Mouse (Mus musculus) embryonic facial prominence, embryonic 10.5 days (tissue): ENCODE data around the gene Spice1. TPM values are rescaled to one million over a fixed set of nuclear protein-coding genes. Genes with fewer than 3 reads are reported as not detected.

Experiments used
- DNase-seq: peaks from one replicate; pipeline ENCODE4 v3.0.0-alpha.2; 2017; ENCODE audit warnings: low spot score
- H3K27ac ChIP-seq: fragments of 300-500 bp; sonication (generic); replicated peaks from 2 replicates; pipeline ENCODE4 v1.5.1; 2016; ENCODE audit warnings: mild to moderate bottlenecking
- H3K27me3 ChIP-seq: fragments of 300-500 bp; sonication (generic); replicated peaks from 2 replicates; pipeline ENCODE4 v1.6.1; 2016; ENCODE audit warnings: low read depth, mild to moderate bottlenecking; ENCODE audit not compliant: poor library complexity, severe bottlenecking
- H3K36me3 ChIP-seq: fragments of 300-500 bp; sonication (generic); replicated peaks from 2 replicates; pipeline ENCODE4 v1.6.1; 2016; ENCODE audit warnings: mild to moderate bottlenecking, moderate library complexity
- H3K4me1 ChIP-seq: fragments of 300-500 bp; sonication (generic); 2 replicates; pipeline ENCODE4 v1.6.1; 2016
- H3K4me3 ChIP-seq: fragments of 300-500 bp; sonication (generic); 2 replicates; pipeline ENCODE4 v1.5.1; 2016; ENCODE audit warnings: mild to moderate bottlenecking, moderate library complexity
- H3K9me3 ChIP-seq: fragments of 300-500 bp; sonication (generic); 2 replicates; pipeline ENCODE4 v1.6.1; 2016; ENCODE audit warnings: mild to moderate bottlenecking
- WGBS: fragments of 180-500 bp; shearing (Covaris S2); methylation state at CpG from one replicate; pipeline ENCODE4 v1.1.7; 2016; 5-methylcytosine and 5-hydroxymethylcytosine counted together
- polyA plus RNA-seq: library from polyadenylated mRNA; unstranded; fragments of >200 nt; fragmentation: Nextera tagmentation; extraction: Ambion mirVana; gene quantifications from 2 replicates; pipeline ENCODE4 v1.2.1, GENCODE M21; 2016

Gene Spice1
- polyA plus RNA-seq, 1 experiment from 2014 or later, result 33.9 TPM

DNA sequence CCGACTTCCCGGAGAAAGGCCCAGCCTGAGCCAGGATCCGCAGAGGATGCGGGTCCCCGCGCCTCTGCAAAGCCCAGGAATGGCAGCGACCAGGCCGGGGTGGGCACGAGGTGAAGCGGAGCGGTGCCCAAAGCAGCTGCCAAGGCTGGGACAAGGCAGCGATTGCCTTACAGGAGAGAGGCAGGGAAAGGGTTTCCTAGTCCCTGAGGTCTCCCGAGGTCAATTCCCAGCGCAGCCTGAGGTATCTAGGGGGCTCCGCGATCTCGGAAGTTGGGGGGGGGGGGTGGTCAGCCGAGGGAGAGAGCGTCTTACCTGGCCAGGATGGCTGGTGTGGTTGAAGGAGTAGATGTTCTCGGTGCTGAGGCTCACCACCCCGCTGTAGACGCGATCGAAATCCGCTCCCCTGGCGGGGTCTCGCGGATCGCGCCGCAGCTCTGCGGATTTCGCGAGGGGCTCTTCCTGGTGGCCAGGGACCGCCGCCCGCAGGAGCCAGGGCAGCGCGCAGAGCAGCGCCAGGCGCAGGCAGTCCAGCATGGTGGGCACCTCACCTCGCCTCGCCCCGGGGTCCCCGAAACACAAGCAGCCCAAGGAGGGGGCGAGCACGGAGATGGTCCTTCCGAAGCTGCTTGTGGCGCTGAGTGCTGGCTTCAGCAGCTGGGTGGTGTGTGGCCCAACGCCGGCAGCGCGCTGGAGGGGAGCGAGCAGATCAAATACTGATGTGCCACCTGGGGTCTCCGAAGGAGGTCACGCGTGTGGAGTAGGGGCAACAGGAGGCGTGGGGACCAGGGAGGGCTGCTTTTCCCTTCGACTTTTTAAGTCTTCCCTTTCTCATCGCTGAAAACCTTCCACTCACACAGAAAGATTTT lies 14.7 kb upstream of the Spice1 start:
- peak overlapping the region; percentile 79 for H3K4me3 ChIP-seq
- peak; percentile 65 for DNase-seq
- H3K4me1 ChIP-seq, result peaks cover 21% of the 10 kb centered on the region
- H3K9me3 ChIP-seq, result peaks cover 2% of the 10 kb centered on the region; the same call in 1 of the 2 replicates
- H3K27me3 ChIP-seq, result peaks cover 52% of the 10 kb centered on the region
- peak overlapping the region; percentile 59 for H3K27ac ChIP-seq
- no peaks in the 10 kb centered on the region for H3K36me3 ChIP-seq
- 1% methylated on average over 60 of the region's 60 CpGs for WGBS

- WGBS, result 7% methylated on average over 15 of the region's 15 CpGs
- peak within 1 kb of the TSS; percentile 79 for H3K4me3 ChIP-seq
- peaks cover 2% of the 10 kb centered on the region; the same call in 1 of the 2 replicates for H3K9me3 ChIP-seq
- peaks cover 52% of the 10 kb centered on the region for H3K27me3 ChIP-seq
- peak; percentile 40 for DNase-seq
- H3K27ac ChIP-seq, result peak within 1 kb of the TSS; percentile 59
- no peaks in the 10 kb centered on the region for H3K36me3 ChIP-seq
- H3K4me1 ChIP-seq, result peaks cover 21% of the 10 kb centered on the region
Observed at GRCm38 (mm10) chr16:44332861-44333284, 14.0 kb upstream of the Spice1 start, which contains the start of gene Sidt1. Gene Sidt1 (minus strand): TSS chr16:44333196.

DNA sequence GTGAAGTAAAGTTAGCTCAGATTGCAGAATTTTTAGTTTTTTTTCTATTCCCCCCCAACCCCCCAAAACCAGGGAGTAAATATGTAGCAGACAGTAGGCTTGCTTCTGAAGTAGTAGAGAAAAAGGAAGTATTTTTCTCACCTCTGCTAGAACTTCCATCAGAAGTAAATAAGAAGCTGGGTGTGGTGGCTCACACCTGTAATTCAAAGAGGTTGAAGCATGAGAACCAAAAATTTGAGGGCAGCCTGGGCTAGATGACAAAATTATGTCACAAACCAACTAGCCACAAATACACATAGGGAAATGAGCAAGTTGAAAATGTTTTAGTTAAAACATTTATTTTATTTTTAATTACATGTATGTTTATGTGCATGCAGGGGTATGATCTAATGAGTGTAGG lies 9.4 kb upstream of the Spice1 start:
- Histone ChIP-seq H3K9me3 (no peaks in the 10 kb centered on the region), H3K4me1 (peaks cover 6% of the 10 kb centered on the region)
- DNase-seq, result no peak

GRCm38 (mm10) chr16:44349801-44350397 lies 3.0 kb downstream of the Spice1 start:
- no peaks in the 10 kb centered on the region for H3K27me3 ChIP-seq
- DNase-seq, result no peak
- WGBS, result 90% methylated on average over 4 of the region's 4 CpGs
- no peaks in the 10 kb centered on the region for H3K36me3 ChIP-seq
- no peak overlapping the region for H3K4me3 ChIP-seq
- H3K9me3 ChIP-seq, result no peaks in the 10 kb centered on the region
- H3K27ac ChIP-seq, result no peak overlapping the region
- peaks cover 20% of the 10 kb centered on the region for H3K4me1 ChIP-seq

More for the DNA sequence above, 9.4 kb upstream of the Spice1 start:
- Histone ChIP-seq H3K4me3 (no peak overlapping the region), H3K27me3 (peaks cover 31% of the 10 kb centered on the region), H3K27ac (no peak overlapping the region), H3K36me3 (no peaks in the 10 kb centered on the region)

- Histone ChIP-seq H3K27me3 (no peaks in the 10 kb centered on the region), H3K27ac (no peak overlapping the region), H3K36me3 (peaks cover 30% of the 10 kb centered on the region), H3K4me1 (no peaks in the 10 kb centered on the region), H3K4me3 (no peak overlapping the region), H3K9me3 (no peaks in the 10 kb centered on the region)
- DNase-seq, result no peak
- 82% methylated on average over 7 of the region's 7 CpGs for WGBS
Observed at GRCm38 (mm10) chr16:44356291-44356690, 9.4 kb downstream of the Spice1 start.

DNA sequence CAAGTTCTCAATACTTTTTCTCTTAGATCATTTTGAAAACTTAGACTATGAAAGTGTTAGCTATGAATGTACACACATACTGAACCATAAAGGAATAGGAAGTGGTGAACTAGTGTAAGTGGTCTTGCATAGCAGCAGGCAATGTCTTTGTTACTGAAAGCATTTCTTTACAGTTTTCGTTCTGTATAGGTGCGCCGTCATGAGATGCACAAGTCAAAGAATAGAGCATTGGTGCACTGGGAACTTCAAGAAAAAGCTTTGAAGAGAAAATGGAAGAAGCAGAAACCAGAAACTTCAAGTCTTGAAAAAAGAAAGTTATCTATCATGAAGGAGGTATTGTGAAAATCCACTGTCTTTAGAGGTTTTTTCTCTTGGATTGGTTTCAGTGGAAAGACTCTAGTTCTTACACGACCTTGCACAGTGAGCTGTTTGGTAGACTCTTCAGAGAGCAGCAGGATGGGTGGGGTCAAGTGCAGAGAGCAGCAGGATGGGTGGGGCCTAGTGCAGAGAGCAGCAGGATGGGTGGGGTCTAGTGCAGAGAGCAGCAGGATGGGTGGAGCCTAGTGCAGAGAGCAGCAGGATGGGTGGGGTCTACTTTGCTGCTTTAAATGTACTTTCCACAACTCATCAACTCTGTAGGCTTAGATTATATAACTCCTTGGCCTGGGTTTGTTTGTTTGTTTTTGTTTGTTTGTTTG lies 10.8 kb downstream of the Spice1 start:
- no peak for DNase-seq
- no peak overlapping the region for H3K4me3 ChIP-seq
- 79% methylated on average over 4 of the region's 4 CpGs for WGBS
- H3K27me3 ChIP-seq, result no peaks in the 10 kb centered on the region
- peaks cover 39% of the 10 kb centered on the region for H3K36me3 ChIP-seq
- H3K4me1 ChIP-seq, result no peaks in the 10 kb centered on the region
- H3K9me3 ChIP-seq, result no peaks in the 10 kb centered on the region
- H3K27ac ChIP-seq, result no peak overlapping the region

DNA sequence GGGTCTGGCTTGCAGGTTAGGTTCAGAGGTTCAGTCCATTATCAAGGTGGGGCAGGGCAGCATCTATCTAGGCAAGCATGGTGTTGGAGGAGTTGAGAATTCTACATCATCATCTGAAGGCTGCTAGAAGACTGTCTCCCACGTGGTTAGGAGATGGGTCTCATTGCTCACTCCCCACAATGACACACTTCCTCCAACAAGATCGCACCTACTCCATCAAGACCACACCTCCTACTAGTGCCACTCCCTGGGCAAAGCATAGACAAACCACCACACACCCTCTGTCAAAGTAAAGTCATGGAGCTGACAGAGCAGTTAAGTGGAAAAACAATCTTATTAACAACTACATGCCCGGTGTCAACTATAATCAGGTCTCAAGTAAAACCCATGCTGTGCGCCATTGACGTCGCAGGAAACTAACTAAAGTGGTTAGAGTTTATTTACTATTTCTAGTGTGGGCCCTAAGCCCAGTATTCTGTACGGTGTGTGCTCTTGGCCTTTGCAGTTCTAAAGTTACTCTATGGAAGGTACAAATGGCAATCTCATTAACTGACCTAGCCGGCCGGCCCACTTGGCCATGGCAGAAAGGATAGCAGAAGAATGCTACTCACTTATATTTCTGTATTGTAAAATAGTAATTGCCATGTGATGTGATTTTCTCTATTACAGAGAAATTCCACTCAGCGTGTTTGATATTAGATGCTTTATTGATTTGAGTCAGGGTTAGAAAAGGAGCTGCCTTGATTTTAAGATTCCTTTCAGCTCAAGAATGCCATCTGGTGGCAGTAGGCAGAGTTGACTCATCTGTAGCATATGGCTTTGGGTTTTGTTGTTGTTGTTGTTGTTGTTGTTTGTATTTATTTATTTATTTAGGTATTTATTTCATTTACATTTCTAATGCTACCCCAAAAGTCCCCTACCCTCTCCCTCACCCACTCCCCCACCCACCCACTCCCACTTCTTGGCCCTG lies 15.3 kb downstream of the Spice1 start:
- H3K36me3 ChIP-seq, result peaks cover 58% of the 10 kb centered on the region
- no peaks in the 10 kb centered on the region for H3K4me1 ChIP-seq
- no peaks in the 10 kb centered on the region for H3K27me3 ChIP-seq
- no peak overlapping the region for H3K27ac ChIP-seq
- H3K9me3 ChIP-seq, result no peaks in the 10 kb centered on the region
- WGBS, result 88% methylated on average over 10 of the region's 10 CpGs
- no peak for DNase-seq
- no peak overlapping the region for H3K4me3 ChIP-seq

GRCm38 (mm10) chr16:44365522-44365921 lies 18.6 kb downstream of the Spice1 start:
- WGBS, result 93% methylated on average over 7 of the region's 7 CpGs
- H3K9me3 ChIP-seq, result no peaks in the 10 kb centered on the region
- no peak overlapping the region for H3K27ac ChIP-seq
- peaks cover 51% of the 10 kb centered on the region for H3K36me3 ChIP-seq
- H3K27me3 ChIP-seq, result no peaks in the 10 kb centered on the region
- DNase-seq, result no peak
- H3K4me1 ChIP-seq, result no peaks in the 10 kb centered on the region
- no peak overlapping the region for H3K4me3 ChIP-seq

- no peak overlapping the region for H3K4me3 ChIP-seq
- WGBS, result 91% methylated on average over 4 of the region's 4 CpGs
- DNase-seq, result no peak
- no peaks in the 10 kb centered on the region for H3K9me3 ChIP-seq
- H3K27me3 ChIP-seq, result no peaks in the 10 kb centered on the region
- H3K36me3 ChIP-seq, result peaks cover 65% of the 10 kb centered on the region
- H3K27ac ChIP-seq, result no peak overlapping the region
- H3K4me1 ChIP-seq, result peaks cover 6% of the 10 kb centered on the region
Observed at GRCm38 (mm10) chr16:44375459-44375858, 28.5 kb downstream of the Spice1 start.

- Histone ChIP-seq H3K27ac (no peak overlapping the region), H3K4me3 (no peak overlapping the region), H3K9me3 (no peaks in the 10 kb centered on the region), H3K36me3 (peaks cover 37% of the 10 kb centered on the region), H3K4me1 (peaks cover 21% of the 10 kb centered on the region), H3K27me3 (no peaks in the 10 kb centered on the region)
- WGBS, result 67% methylated on average over 4 of the region's 4 CpGs
- DNase-seq, result no peak
Observed at GRCm38 (mm10) chr16:44380006-44380405, 33.1 kb downstream of the Spice1 start.

DNA sequence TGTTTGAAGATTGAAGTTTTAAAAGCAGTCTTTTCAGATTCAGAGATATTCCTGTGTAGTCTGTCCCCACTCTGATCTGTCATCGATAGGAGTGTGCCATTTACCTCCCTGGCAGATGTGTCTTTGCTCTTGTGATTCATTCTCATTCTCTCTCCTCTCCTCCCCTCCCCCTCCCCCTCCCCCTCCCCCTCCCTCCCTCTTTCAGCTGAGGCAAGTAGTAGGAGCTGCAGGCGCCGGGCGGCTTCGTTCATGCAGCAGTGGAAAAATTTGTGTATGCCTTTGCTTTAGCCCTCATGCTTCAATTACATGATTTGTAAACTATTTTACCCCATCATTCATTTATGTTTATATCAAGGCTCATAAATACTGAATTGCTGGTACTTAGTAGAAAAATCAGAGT lies 34.7 kb downstream of the Spice1 start:
- Histone ChIP-seq H3K27ac (no peak overlapping the region), H3K9me3 (no peaks in the 10 kb centered on the region), H3K36me3 (peaks cover 44% of the 10 kb centered on the region), H3K27me3 (no peaks in the 10 kb centered on the region), H3K4me3 (no peak overlapping the region), H3K4me1 (peaks cover 21% of the 10 kb centered on the region)
- 9% methylated on average over 5 of the region's 5 CpGs for WGBS
- peak; percentile 49 for DNase-seq

- Histone ChIP-seq H3K4me1 (peaks cover 21% of the 10 kb centered on the region), H3K27me3 (no peaks in the 10 kb centered on the region), H3K27ac (no peak overlapping the region), H3K4me3 (no peak overlapping the region), H3K36me3 (peaks cover 43% of the 10 kb centered on the region), H3K9me3 (no peaks in the 10 kb centered on the region)
- DNase-seq, result no peak
- WGBS, result 30% methylated on average over 2 of the region's 2 CpGs
Observed at GRCm38 (mm10) chr16:44383549-44383948, 36.6 kb downstream of the Spice1 start.
